Mouse (Mus musculus): ENCODE measurements around the gene Nectin3. TPM values are rescaled to one million over a fixed set of nuclear protein-coding genes. Genes with fewer than 3 reads are reported as not detected.

The Nectin3 gene
- polyA plus RNA-seq (2012; rRNA removed) (2.0 and 2.5 TPM in 2 replicates), polyA plus RNA-seq (2014; fragmentation: Nextera tagmentation; extraction: Ambion mirVana) (4.6 and 5.1 TPM in 2 replicates)

DNA sequence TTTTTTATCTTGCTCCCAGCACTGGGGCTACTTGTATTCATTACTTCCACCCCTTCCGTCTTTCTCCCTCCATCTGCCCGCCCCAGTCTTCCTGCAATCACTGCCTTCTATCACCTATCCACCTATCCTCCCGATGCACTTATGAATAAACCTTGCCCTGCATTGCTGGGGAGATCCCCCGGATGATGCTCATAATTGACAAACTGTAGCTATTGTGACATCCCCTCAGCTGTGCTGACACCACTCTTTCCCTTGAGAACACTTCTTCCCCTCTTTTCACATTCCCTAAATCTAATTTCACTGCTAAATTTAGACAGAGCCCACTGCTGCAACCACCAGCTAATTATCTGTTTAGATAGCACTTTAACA is at the start of gene Nectin3:
Gene Nectin3 (minus strand): TSS at position 105 of the 369 bp plus-strand sequence.
- H3K36me3 ChIP-seq (replicated peaks; ENCODE audit: control insufficient read depth, insufficient read depth, low read depth), result no peaks in the 10 kb centered on the region
- H3K4me1 ChIP-seq (replicated peaks; ENCODE audit: control insufficient read depth in 2 of 2, insufficient read depth in 2 of 2, low read length in 1 of 2), result peaks cover 0 to 4% of the 10 kb centered on the region in 2 experiments; a peak in 2 of 4 replicates
- peak within 1 kb of the TSS; percentile 59 for H3K4me2 ChIP-seq (ENCODE audit: low read depth)
- 13% methylated on average over 4 of the region's 4 CpGs for WGBS (ENCODE audit: insufficient replicate concordance)
- DNase-seq (ENCODE audit: low read depth in 3 of 3, low spot score in 3 of 3), result no peak
- ATAC-seq (ENCODE audit: insufficient read depth), result no peak
- H3K27me3 ChIP-seq (ENCODE audit: control insufficient read depth, insufficient read depth, low read length), result peaks cover 44% of the 10 kb centered on the region
- peak within 1 kb of the TSS; percentile 50 to 70 for H3K4me3 ChIP-seq (ENCODE audit: insufficient read depth in 1 of 2, low read depth in 2 of 2, low read length in 2 of 2)
- H3K27ac ChIP-seq, result no peak within 1 kb of the TSS
- no peaks in the 10 kb centered on the region for H3K9me3 ChIP-seq (ENCODE audit: control insufficient read depth, low read length)
- TF ChIP-seq CTCF (IDR thresholded peaks at IDR 0.05; ENCODE audit: low read depth) (no peak), EP300 (IDR thresholded peaks at IDR 0.05; ENCODE audit: low read depth) (no peak)
- no peak within 1 kb of the TSS for H3K9ac ChIP-seq (replicated peaks)

DNA sequence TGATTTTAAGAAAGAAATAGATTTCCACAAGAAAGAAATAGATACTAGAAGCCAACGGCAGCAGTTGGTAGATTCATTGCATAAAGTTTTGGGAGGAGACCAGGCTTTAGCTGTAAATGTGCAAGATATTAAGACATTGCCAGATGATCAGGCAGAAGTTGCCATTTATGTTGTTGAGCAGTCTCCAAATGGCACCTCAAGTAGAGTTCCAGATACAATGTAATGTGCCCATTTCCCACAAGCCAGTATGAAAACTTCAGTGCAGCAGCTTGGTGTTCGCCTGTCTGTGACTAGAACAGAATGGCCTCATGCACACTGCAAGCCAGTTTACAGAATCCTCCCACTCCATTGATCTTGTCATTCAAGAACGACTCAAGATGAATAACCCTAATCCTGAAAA is 39.8 kb upstream of the Nectin3 start:
- DNase-seq (ENCODE audit: low read depth in 3 of 3, low spot score in 3 of 3) (no peak), ATAC-seq (ENCODE audit: insufficient read depth) (no peak)
- 63% methylated on average over 3 of the region's 3 CpGs for WGBS (ENCODE audit: insufficient replicate concordance)
- Histone ChIP-seq H3K4me1 (replicated peaks; ENCODE audit: control insufficient read depth in 2 of 2, insufficient read depth in 2 of 2, low read length in 1 of 2) (no peaks in the 10 kb centered on the region), H3K4me3 (ENCODE audit: insufficient read depth in 1 of 2, low read depth in 2 of 2, low read length in 2 of 2) (no peak overlapping the region), H3K27me3 (ENCODE audit: control insufficient read depth, insufficient read depth, low read length) (no peaks in the 10 kb centered on the region), H3K9ac (replicated peaks) (no peak overlapping the region), H3K36me3 (replicated peaks; ENCODE audit: control insufficient read depth, insufficient read depth, low read depth) (no peaks in the 10 kb centered on the region), H3K4me2 (ENCODE audit: low read depth) (no peak overlapping the region), H3K9me3 (ENCODE audit: control insufficient read depth, low read length) (no peaks in the 10 kb centered on the region), H3K27ac (no peak overlapping the region)
- no peak for TF ChIP-seq EP300 (IDR thresholded peaks at IDR 0.05; ENCODE audit: low read depth)
- no peak for TF ChIP-seq CTCF (IDR thresholded peaks at IDR 0.05; ENCODE audit: low read depth)

DNA sequence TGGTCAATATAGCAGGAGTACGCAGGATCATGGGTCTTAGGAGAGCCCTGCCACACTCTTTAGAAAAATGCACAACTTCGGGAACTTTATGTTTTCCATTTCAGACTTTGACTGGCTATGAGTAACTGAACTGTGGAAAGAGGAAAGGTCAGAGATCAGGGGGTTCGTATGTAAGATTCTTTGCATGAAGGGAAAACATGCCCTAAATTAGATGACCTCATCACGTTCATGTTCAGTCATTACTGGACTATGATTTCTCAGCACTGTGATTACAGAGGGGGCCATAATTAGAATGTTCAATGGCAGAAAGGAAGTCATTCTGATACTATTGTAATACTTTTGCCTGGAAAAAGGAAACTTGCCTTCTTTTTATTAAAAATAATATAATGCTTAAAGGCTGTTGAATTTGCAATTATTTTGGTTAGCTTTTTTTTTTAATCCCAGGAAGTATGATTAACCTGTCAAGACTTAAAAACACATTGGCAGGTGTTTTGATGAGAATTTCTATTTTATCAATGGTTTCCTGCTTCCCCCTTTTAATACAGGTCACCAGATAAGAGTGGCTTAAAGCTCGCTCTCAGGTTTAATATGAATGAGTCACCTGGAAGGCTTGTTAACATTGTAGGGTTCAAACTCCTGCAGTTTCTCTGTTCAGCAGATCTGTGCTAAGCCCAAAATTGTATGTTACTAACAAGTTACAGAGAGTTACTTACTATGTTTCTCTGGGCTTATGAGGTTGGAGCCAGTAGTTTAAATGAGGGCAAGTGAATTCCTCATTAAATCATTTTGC is 34.3 kb upstream of the Nectin3 start:
- WGBS (ENCODE audit: insufficient replicate concordance), result 64% methylated on average over 5 of the region's 5 CpGs
- no peak for ATAC-seq (ENCODE audit: insufficient read depth)
- Histone ChIP-seq H3K9ac (replicated peaks) (no peak overlapping the region), H3K4me3 (ENCODE audit: insufficient read depth in 1 of 2, low read depth in 2 of 2, low read length in 2 of 2) (no peak overlapping the region), H3K27me3 (ENCODE audit: control insufficient read depth, insufficient read depth, low read length) (no peaks in the 10 kb centered on the region), H3K36me3 (replicated peaks; ENCODE audit: control insufficient read depth, insufficient read depth, low read depth) (no peaks in the 10 kb centered on the region), H3K27ac (no peak overlapping the region), H3K4me1 (replicated peaks; ENCODE audit: control insufficient read depth in 2 of 2, insufficient read depth in 2 of 2, low read length in 1 of 2) (no peaks in the 10 kb centered on the region), H3K9me3 (ENCODE audit: control insufficient read depth, low read length) (no peaks in the 10 kb centered on the region), H3K4me2 (ENCODE audit: low read depth) (no peak overlapping the region)
- TF ChIP-seq CTCF (IDR thresholded peaks at IDR 0.05; ENCODE audit: low read depth), result no peak
- no peak for TF ChIP-seq EP300 (IDR thresholded peaks at IDR 0.05; ENCODE audit: low read depth)
- DNase-seq (ENCODE audit: low read depth in 3 of 3, low spot score in 3 of 3), result no peak

DNA sequence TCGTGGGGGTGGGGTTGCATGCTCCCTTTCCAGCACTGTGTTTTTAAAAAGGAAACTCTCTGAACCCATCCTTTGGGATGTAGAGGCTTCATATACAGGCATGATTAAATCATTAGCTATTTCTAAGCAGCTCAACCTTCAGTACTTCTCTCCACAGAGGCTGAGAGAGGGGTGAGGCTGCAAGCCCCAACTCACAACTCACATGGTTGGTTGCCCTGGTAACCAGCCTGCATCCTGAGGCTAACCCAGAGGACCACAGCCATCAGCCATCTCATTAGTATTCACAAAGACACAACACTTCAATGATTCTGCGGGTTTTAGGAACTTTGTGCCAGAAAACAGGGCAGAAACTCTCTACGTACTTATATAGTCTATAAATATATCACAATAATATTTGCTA is 32.7 kb upstream of the Nectin3 start:
- H3K4me3 ChIP-seq (ENCODE audit: insufficient read depth in 1 of 2, low read depth in 2 of 2, low read length in 2 of 2), result no peak overlapping the region
- WGBS (ENCODE audit: insufficient replicate concordance), result 48% methylated on average over 3 of the region's 3 CpGs
- no peaks in the 10 kb centered on the region for H3K36me3 ChIP-seq (replicated peaks; ENCODE audit: control insufficient read depth, insufficient read depth, low read depth)
- H3K9ac ChIP-seq (replicated peaks), result no peak overlapping the region
- H3K9me3 ChIP-seq (ENCODE audit: control insufficient read depth, low read length), result no peaks in the 10 kb centered on the region
- H3K4me1 ChIP-seq (replicated peaks; ENCODE audit: control insufficient read depth in 2 of 2, insufficient read depth in 2 of 2, low read length in 1 of 2), result no peaks in the 10 kb centered on the region
- no peak for ATAC-seq (ENCODE audit: insufficient read depth)
- no peak for DNase-seq (ENCODE audit: low read depth in 3 of 3, low spot score in 3 of 3)
- no peaks in the 10 kb centered on the region for H3K27me3 ChIP-seq (ENCODE audit: control insufficient read depth, insufficient read depth, low read length)
- no peak overlapping the region for H3K27ac ChIP-seq
- no peak for TF ChIP-seq CTCF (IDR thresholded peaks at IDR 0.05; ENCODE audit: low read depth)
- TF ChIP-seq EP300 (IDR thresholded peaks at IDR 0.05; ENCODE audit: low read depth), result no peak
- H3K4me2 ChIP-seq (ENCODE audit: low read depth), result no peak overlapping the region

DNA sequence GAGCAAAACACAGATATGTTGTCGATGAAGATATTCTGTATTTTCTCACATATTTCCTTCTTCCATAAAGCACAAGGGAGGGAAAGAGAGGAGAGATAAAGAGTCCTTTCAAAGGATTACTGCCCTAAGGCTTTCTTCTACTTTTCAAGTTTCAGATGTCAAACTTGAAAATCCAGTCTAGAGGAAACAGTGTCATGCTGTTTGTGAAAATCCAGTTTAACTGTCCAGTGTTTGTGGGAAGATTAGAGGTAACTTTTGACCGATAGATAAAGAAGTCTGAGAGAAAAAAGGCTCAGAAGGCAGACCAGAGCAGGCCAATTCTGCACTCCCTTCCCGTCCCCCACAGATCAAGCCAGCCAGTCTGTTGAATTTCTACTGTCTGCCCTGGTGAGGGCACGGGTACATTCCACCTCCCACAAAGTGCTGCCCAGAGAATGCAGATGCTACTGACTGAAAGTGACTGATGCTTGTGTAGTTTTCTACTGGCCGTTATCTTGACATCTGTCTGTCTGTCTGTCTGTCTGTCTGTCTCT is 22.6 kb upstream of the Nectin3 start:
- ATAC-seq (ENCODE audit: insufficient read depth) (no peak), DNase-seq (ENCODE audit: low read depth in 3 of 3, low spot score in 3 of 3) (no peak)
- Histone ChIP-seq H3K9me3 (ENCODE audit: control insufficient read depth, low read length) (no peaks in the 10 kb centered on the region), H3K27me3 (ENCODE audit: control insufficient read depth, insufficient read depth, low read length) (no peaks in the 10 kb centered on the region), H3K9ac (replicated peaks) (no peak overlapping the region), H3K27ac (no peak overlapping the region), H3K4me3 (ENCODE audit: insufficient read depth in 1 of 2, low read depth in 2 of 2, low read length in 2 of 2) (no peak overlapping the region), H3K36me3 (replicated peaks; ENCODE audit: control insufficient read depth, insufficient read depth, low read depth) (no peaks in the 10 kb centered on the region), H3K4me1 (replicated peaks; ENCODE audit: control insufficient read depth in 2 of 2, insufficient read depth in 2 of 2, low read length in 1 of 2) (no peaks in the 10 kb centered on the region), H3K4me2 (ENCODE audit: low read depth) (no peak overlapping the region)
- TF ChIP-seq EP300 (IDR thresholded peaks at IDR 0.05; ENCODE audit: low read depth) (no peak), CTCF (IDR thresholded peaks at IDR 0.05; ENCODE audit: low read depth) (no peak)
- 50% methylated on average over 5 of the region's 5 CpGs for WGBS (ENCODE audit: insufficient replicate concordance)
